Mouse (Mus musculus) myocyte (in vitro differentiated cells): ENCODE results near the gene Usp1. TPM values are rescaled to one million over a fixed set of nuclear protein-coding genes. Genes with fewer than 3 reads are reported as not detected.

Experiments
- H3K27me3 ChIP-seq: one replicate; pipeline ENCODE4 v1.6.1; 2011; ENCODE audit not compliant: control insufficient read depth, insufficient read depth, insufficient read length
- H3K36me3 ChIP-seq: one replicate; pipeline ENCODE4 v1.6.1; 2011; ENCODE audit not compliant: control insufficient read depth, insufficient read depth
- H3K4me2 ChIP-seq: one replicate; pipeline ENCODE4 v1.6.1; 2011; ENCODE audit warnings: low read depth, control low read depth
- H3K4me3 ChIP-seq: one replicate; pipeline ENCODE4 v1.5.1; 2011; ENCODE audit warnings: mild to moderate bottlenecking, control low read depth, moderate library complexity
- H3K79me2 ChIP-seq: one replicate; pipeline ENCODE4 v1.6.1; 2011; ENCODE audit not compliant: control insufficient read depth, insufficient read depth
- H3ac ChIP-seq: one replicate; pipeline ENCODE4 v1.6.1; 2011; ENCODE audit not compliant: control insufficient read depth, insufficient read length
- CEBPB ChIP-seq: IDR thresholded peaks from 2 replicates; pipeline ENCODE4 v1.6.1; 2011; ENCODE audit warnings: mild to moderate bottlenecking, moderate library complexity; ENCODE audit not compliant: poor library complexity, insufficient read depth, severe bottlenecking
- E2F4 ChIP-seq: IDR thresholded peaks from one replicate; pipeline ENCODE4 v1.6.1; 2011; ENCODE audit warnings: mild to moderate bottlenecking, control low read depth, moderate library complexity; ENCODE audit not compliant: insufficient read depth
- MAX ChIP-seq: IDR thresholded peaks from one replicate; pipeline ENCODE4 v1.6.1; 2011; ENCODE audit warnings: low read depth, mild to moderate bottlenecking, control low read depth
- MYOD1 ChIP-seq, 3 experiments: IDR thresholded peaks; one replicate each; pipeline ENCODE4 v1.6.1; 2011; ENCODE audit warnings: control low read depth in 2 of 3, low read depth in 2 of 3, mild to moderate bottlenecking in 2 of 3, moderate library complexity in 1 of 3; ENCODE audit not compliant: insufficient read length in 2 of 3, control insufficient read depth in 1 of 3
- MYOG ChIP-seq, 3 experiments: IDR thresholded peaks; one replicate each; pipeline ENCODE4 v1.6.1; 2011; ENCODE audit warnings: control low read depth in 2 of 3, low read depth in 2 of 3, mild to moderate bottlenecking in 2 of 3; ENCODE audit not compliant: insufficient read length in 2 of 3, control insufficient read depth in 1 of 3, insufficient read depth in 1 of 3
- POLR2A ChIP-seq: IDR thresholded peaks from one replicate; pipeline ENCODE4 v1.6.1; 2011; ENCODE audit warnings: low read depth, mild to moderate bottlenecking, control low read depth, moderate library complexity; ENCODE audit not compliant: insufficient read length
- POLR2AphosphoS2 ChIP-seq: IDR thresholded peaks from one replicate; pipeline ENCODE4 v1.6.1; 2011; ENCODE audit warnings: low read depth, control low read depth; ENCODE audit not compliant: insufficient read length
- REST ChIP-seq: IDR thresholded peaks from one replicate; pipeline ENCODE4 v1.6.1; 2011; ENCODE audit warnings: mild to moderate bottlenecking, control low read depth, moderate library complexity; ENCODE audit not compliant: insufficient read depth, insufficient read length
- SRF ChIP-seq: IDR thresholded peaks from one replicate; pipeline ENCODE4 v1.6.1; 2011; ENCODE audit warnings: low read depth; ENCODE audit not compliant: control insufficient read depth, insufficient read length
- TCF12 ChIP-seq: IDR thresholded peaks from one replicate; pipeline ENCODE4 v1.6.1; 2011; ENCODE audit warnings: mild to moderate bottlenecking, control low read depth; ENCODE audit not compliant: poor library complexity, insufficient read depth, severe bottlenecking
- TCF3 ChIP-seq: IDR thresholded peaks from one replicate; pipeline ENCODE4 v1.6.1; 2011; ENCODE audit warnings: low read depth, control low read depth; ENCODE audit not compliant: insufficient read length
- USF1 ChIP-seq: IDR thresholded peaks from one replicate; pipeline ENCODE4 v1.6.1; 2011; ENCODE audit warnings: low read depth, mild to moderate bottlenecking, control low read depth, moderate library complexity
- polyA plus RNA-seq: library from polyadenylated mRNA; unstranded; fragments of >200 nt; fragmentation: generic; extraction: Trizol; gene quantifications from one replicate; pipeline ENCODE4 v1.2.1, GENCODE M21; 2012; ENCODE audit warnings: missing spikeins

Usp1 gene
- 14.6 TPM for polyA plus RNA-seq

GRCm38 (mm10) chr4:98923568-98924070, at the start of gene Usp1:
Usp1 (plus strand) TSS chr4:98923810.
- Histone ChIP-seq H3K4me3 (peak within 1 kb of the TSS; percentile 54), H3ac (peak within 1 kb of the TSS; percentile 87), H3K4me2 (peak within 1 kb of the TSS; percentile 96), H3K27me3 (no peaks in the 10 kb centered on the region), H3K36me3 (peaks cover 1% of the 10 kb centered on the region), H3K79me2 (peaks cover 43% of the 10 kb centered on the region)
- TF ChIP-seq SRF (no peak), TCF12 (no peak), POLR2AphosphoS2 (no peak), MYOG (IDR thresholded peaks at IDR 0.05; ENCODE audit: control insufficient read depth in 1 of 3, insufficient read depth in 1 of 3, insufficient read length in 2 of 3, low read depth in 2 of 3) (peak in 1 of 3 experiments; percentile 1), MAX (peak; percentile 92), POLR2A (peak; percentile 34), E2F4 (peak; percentile 70)

DNA sequence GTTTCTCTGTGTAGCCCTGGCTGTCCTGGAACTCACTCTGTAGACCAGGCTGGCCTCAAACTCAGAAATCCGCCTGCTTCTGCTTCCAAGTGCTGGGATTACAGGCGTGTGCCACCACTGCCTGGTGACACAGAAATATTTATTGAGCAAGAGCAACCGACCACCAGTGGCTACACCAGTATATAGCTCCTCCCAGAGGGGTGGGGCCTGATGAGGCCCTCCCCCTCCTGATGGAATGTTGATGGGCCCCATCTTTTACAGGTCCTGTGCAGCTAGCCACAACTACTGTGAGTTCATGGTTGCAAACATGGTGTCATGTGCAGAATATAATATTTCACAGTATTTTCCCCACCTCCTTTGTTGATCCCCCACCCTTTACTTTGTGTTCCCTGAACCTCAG, 40.9 kb upstream of the Usp1 start:
- no peaks in the 10 kb centered on the region for H3K36me3 ChIP-seq

GRCm38 (mm10) chr4:98886377-98886776, 37.2 kb upstream of the Usp1 start:
- Histone ChIP-seq H3K36me3 (no peaks in the 10 kb centered on the region), H3ac (no peak overlapping the region), H3K79me2 (no peaks in the 10 kb centered on the region), H3K27me3 (no peaks in the 10 kb centered on the region), H3K4me3 (no peak overlapping the region), H3K4me2 (no peak overlapping the region)
- TF ChIP-seq POLR2AphosphoS2 (no peak), CEBPB (no peak), TCF3 (no peak), MYOD1 (IDR thresholded peaks at IDR 0.05; ENCODE audit: control insufficient read depth in 1 of 3, insufficient read length in 2 of 3, low read depth in 2 of 3) (no peak), MYOG (IDR thresholded peaks at IDR 0.05; ENCODE audit: control insufficient read depth in 1 of 3, insufficient read depth in 1 of 3, insufficient read length in 2 of 3, low read depth in 2 of 3) (no peak), E2F4 (no peak), MAX (no peak)

More for the DNA sequence above, 40.9 kb upstream of the Usp1 start:
- H3ac ChIP-seq, result no peak overlapping the region
- TF ChIP-seq CEBPB (no peak), POLR2AphosphoS2 (no peak), POLR2A (no peak), TCF12 (no peak), MYOG (IDR thresholded peaks at IDR 0.05; ENCODE audit: control insufficient read depth in 1 of 3, insufficient read depth in 1 of 3, insufficient read length in 2 of 3, low read depth in 2 of 3) (no peak), REST (no peak)
- H3K4me2 ChIP-seq, result no peak overlapping the region
- H3K4me3 ChIP-seq, result no peak overlapping the region
- H3K79me2 ChIP-seq, result no peaks in the 10 kb centered on the region
- H3K27me3 ChIP-seq, result no peaks in the 10 kb centered on the region

DNA sequence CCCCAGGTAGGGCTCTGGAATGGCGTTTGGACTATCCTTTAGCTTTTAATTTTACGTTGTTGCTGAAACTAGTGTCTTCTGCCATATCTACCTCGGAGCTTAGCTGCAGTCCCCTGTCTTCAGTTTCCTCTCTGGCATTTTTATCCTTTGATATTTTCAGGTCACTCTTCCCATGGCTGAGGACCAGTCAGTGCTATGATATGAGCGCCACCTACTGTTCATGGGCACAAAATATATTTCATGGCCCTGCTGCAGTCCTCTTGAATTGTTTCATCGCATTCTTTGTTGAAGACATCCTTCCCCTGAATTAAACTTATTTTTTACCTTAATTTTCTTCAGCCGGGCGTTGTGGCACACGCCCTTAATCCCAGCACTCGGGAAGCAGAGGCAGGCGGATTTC, 36.5 kb upstream of the Usp1 start:
- no peak overlapping the region for H3K4me2 ChIP-seq
- TF ChIP-seq TCF3 (no peak), CEBPB (no peak), MYOG (IDR thresholded peaks at IDR 0.05; ENCODE audit: control insufficient read depth in 1 of 3, insufficient read depth in 1 of 3, insufficient read length in 2 of 3, low read depth in 2 of 3) (no peak), TCF12 (no peak), REST (no peak), USF1 (no peak), MYOD1 (IDR thresholded peaks at IDR 0.05; ENCODE audit: control insufficient read depth in 1 of 3, insufficient read length in 2 of 3, low read depth in 2 of 3) (no peak), MAX (no peak), SRF (no peak), POLR2AphosphoS2 (no peak), POLR2A (no peak), E2F4 (no peak)
- no peaks in the 10 kb centered on the region for H3K79me2 ChIP-seq
- H3K27me3 ChIP-seq, result no peaks in the 10 kb centered on the region
- H3ac ChIP-seq, result no peak overlapping the region
- H3K4me3 ChIP-seq, result no peak overlapping the region
- no peaks in the 10 kb centered on the region for H3K36me3 ChIP-seq

DNA sequence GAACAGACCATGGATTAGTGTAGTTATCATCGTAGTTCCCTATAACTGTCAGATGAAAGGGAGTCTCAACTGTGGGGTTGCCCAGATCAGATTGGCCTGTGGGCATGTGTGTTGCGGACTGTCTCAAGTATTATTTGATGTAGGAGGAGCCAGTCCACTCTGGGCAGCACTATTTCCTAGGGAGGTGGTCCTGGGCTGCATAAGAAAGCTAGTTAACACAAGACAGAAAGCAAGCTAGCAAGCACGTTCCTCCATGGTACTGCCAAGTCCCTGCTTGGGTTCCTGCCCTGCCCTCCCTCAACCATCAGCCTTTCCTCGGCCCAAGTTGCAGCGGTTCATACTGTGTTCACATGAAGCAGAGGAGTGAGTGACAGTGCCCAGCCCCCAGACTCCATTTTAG, 13.4 kb upstream of the Usp1 start:
- H3K4me2 ChIP-seq, result no peak overlapping the region
- TF ChIP-seq MYOG (IDR thresholded peaks at IDR 0.05; ENCODE audit: control insufficient read depth in 1 of 3, insufficient read depth in 1 of 3, insufficient read length in 2 of 3, low read depth in 2 of 3) (no peak), POLR2A (no peak), MYOD1 (IDR thresholded peaks at IDR 0.05; ENCODE audit: control insufficient read depth in 1 of 3, insufficient read length in 2 of 3, low read depth in 2 of 3) (no peak), E2F4 (no peak), SRF (no peak), TCF3 (no peak), CEBPB (no peak), TCF12 (no peak)
- H3ac ChIP-seq, result no peak overlapping the region
- no peak overlapping the region for H3K4me3 ChIP-seq
- no peaks in the 10 kb centered on the region for H3K36me3 ChIP-seq
- H3K79me2 ChIP-seq, result no peaks in the 10 kb centered on the region
- H3K27me3 ChIP-seq, result no peaks in the 10 kb centered on the region
